ENCODE assay signal across 8 mouse cellular contexts in genomic region chr8:125996031-125996839, GRCm38 (mm10). TPM values are rescaled to one million over a fixed set of nuclear protein-coding genes. Genes with fewer than 3 reads are reported as not detected.
A peak's percentile ranks its signal among the peaks of the same experiment; 100 is the strongest.
DNase-seq lines count a peak whose midpoint lies in the region; ATAC-seq and TF ChIP-seq lines count a peak whose summit lies in the region.

No protein-coding gene starts in this region.

- no peaks in the 10 kb centered on the region for H3K9me3 ChIP-seq in hindbrain, embryonic 15.5 days
- no peaks in the 10 kb centered on the region for H3K9me3 ChIP-seq in lung, embryonic 14.5 days (ENCODE audit: low read depth, low read length)

- no peak for TF ChIP-seq CTCF in cortical plate, adult 2 months (IDR thresholded peaks at IDR 0.05; ENCODE audit: extremely low read depth, insufficient read depth, low read length)
- no peak for TF ChIP-seq CTCF in lung, embryonic 14.5 days (IDR thresholded peaks at IDR 0.05; ENCODE audit: low read depth)

- peaks cover 7% of the 10 kb centered on the region; the same call in 1 of the 2 replicates for H3K27me3 ChIP-seq in hindbrain, embryonic 15.5 days
- H3K27me3 ChIP-seq in lung, embryonic 14.5 days (ENCODE audit: insufficient read depth, low read length), result peaks cover 34% of the 10 kb centered on the region

- peak overlapping the region; percentile 96 for H3K27ac ChIP-seq in cortical plate, adult 2 months (ENCODE audit: insufficient read depth, low read length)
- peak overlapping the region; percentile 84; the same call in 1 of the 2 replicates for H3K27ac ChIP-seq in hindbrain, embryonic 15.5 days (replicated peaks)
- peak overlapping the region; percentile 81; the same call in 1 of the 2 replicates for H3K27ac ChIP-seq in lung, embryonic 14.5 days (ENCODE audit: low read depth)

- no peaks in the 10 kb centered on the region for H3K36me3 ChIP-seq in hindbrain, embryonic 15.5 days
- no peaks in the 10 kb centered on the region for H3K36me3 ChIP-seq in lung, embryonic 14.5 days (ENCODE audit: insufficient read depth)

- TF ChIP-seq POLR2A in cortical plate, adult 2 months (IDR thresholded peaks at IDR 0.05; ENCODE audit: extremely low read depth, insufficient read depth, low read length), result peak; percentile 14

- peak overlapping the region; percentile 61 for H3K9ac ChIP-seq in hindbrain, embryonic 15.5 days
- H3K9ac ChIP-seq in lung, embryonic 14.5 days, result peak overlapping the region; percentile 65

- WGBS in hindbrain, embryonic 15.5 days, result 15% methylated on average over 14 of the region's 14 CpGs
- 18% methylated on average over 14 of the region's 14 CpGs for WGBS in lung, embryonic 14.5 days

- peak overlapping the region; percentile 89 for H3K4me3 ChIP-seq in cortical plate, adult 2 months (ENCODE audit: insufficient read depth, low read length)
- H3K4me3 ChIP-seq in hindbrain, embryonic 15.5 days, result peak overlapping the region; percentile 62
- peak overlapping the region; percentile 56 for H3K4me3 ChIP-seq in lung, embryonic 14.5 days (ENCODE audit: low read depth, low read length)

- peak; percentile 51 to 70 for DNase-seq in lung, adult 18-20 months
- no peak for DNase-seq in lung, postnatal 10 days
- DNase-seq in lung, embryonic 14.5 days, result peak; percentile 9
- DNase-seq in urinary bladder, postnatal 14 days (ENCODE audit: low spot score), result peak; percentile 65
- no peak for DNase-seq in right cerebral cortex, adult 2 months (ENCODE audit: low spot score in 2 of 2)
- no peak for DNase-seq in natural killer cell, adult 2 months (ENCODE audit: low spot score in 2 of 2)

- peak; percentile 11; the same call in 1 of the 2 replicates for ATAC-seq in hindbrain, embryonic 15.5 days (ENCODE audit: low FRiP score, low read depth)
- ATAC-seq in lung, embryonic 14.5 days (ENCODE audit: insufficient read depth), result 0 out of 2 replicates have a peak, but pooled peaks have one; percentile 39

- H3K4me1 ChIP-seq in cortical plate, adult 2 months (ENCODE audit: control insufficient read depth, insufficient read depth, low read length), result peaks cover 7% of the 10 kb centered on the region
- peaks cover 42% of the 10 kb centered on the region for H3K4me1 ChIP-seq in hindbrain, embryonic 15.5 days (replicated peaks)
- peaks cover 5% of the 10 kb centered on the region; the same call in 1 of the 2 replicates for H3K4me1 ChIP-seq in lung, embryonic 14.5 days (ENCODE audit: insufficient read depth)

- H3K4me2 ChIP-seq in hindbrain, embryonic 15.5 days, result peak overlapping the region; percentile 76
- H3K4me2 ChIP-seq in lung, embryonic 14.5 days, result peak overlapping the region; percentile 74

RNA-seq across cellular contexts. Expression of gene Kcnk1, which starts 1.3 kb away (rescaled TPM):
- polyA plus RNA-seq in cortical plate, adult 2 months (2012; rRNA removed), result 124 and 127 TPM in 2 replicates
- polyA plus RNA-seq in hindbrain, embryonic 15.5 days (2015; fragmentation: Nextera tagmentation; extraction: Ambion mirVana), result 25.0 and 25.9 TPM in 2 replicates
- polyA plus RNA-seq in lung, embryonic 14.5 days (2014; fragmentation: Nextera tagmentation; extraction: Ambion mirVana), result 48.3 and 49.0 TPM in 2 replicates

Comparison
In these comparisons a context has a peak if more than half of its experiments do, and no peak if none do; other contexts are left out.
1. DNase-seq: peak in lung, adult 18-20 months (2 of 2), lung, embryonic 14.5 days (single experiment) and urinary bladder, postnatal 14 days (single experiment); none in lung, postnatal 10 days (single experiment), right cerebral cortex, adult 2 months (0 of 2) and natural killer cell, adult 2 months (0 of 2).
2. Peak in every context shown above with its lines, with median percentiles within 50 percentile points of each other: H3K27ac ChIP-seq and H3K4me3 ChIP-seq.